Mouse (Mus musculus): ENCODE results near the gene Stfa2l1.
"Not testable (repeated sequence)": the region's sequence is repeated elsewhere in the genome, so short reads cannot be mapped to it uniquely, and the experiment has no call there.

Stfa2l1 gene

GRCm38 (mm10) chr16:36156402-36156975 lies at the start of gene Stfa2l1:
Gene Stfa2l1, plus strand, starts transcription at chr16:36156811.
- no peak for ATAC-seq (ENCODE audit: low TSS enrichment)

DNA sequence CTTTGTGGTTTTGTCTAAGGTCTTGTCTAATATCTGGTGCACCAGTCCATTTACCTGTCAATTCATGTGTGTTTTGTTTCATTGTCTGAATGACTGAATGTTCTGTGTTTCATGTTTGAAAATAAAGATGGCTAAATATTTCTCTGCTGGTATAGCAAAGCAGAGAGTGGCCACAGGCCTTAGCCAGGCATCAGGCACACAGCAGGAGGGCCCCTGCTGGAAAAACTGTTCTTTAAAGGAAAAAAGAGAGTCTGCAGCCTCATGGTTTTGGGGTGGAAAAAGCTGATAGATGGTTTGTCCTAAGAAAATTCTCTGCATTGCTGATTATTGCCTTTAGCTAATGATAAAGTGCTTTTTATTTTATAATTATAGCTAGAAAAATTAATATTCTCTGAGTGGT lies 45.1 kb upstream of the Stfa2l1 start:
- not testable (repeated sequence) for ATAC-seq (ENCODE audit: low TSS enrichment)

GRCm38 (mm10) chr16:36115751-36116150 lies 40.9 kb upstream of the Stfa2l1 start:
- ATAC-seq (ENCODE audit: low TSS enrichment), result not testable (repeated sequence)

DNA sequence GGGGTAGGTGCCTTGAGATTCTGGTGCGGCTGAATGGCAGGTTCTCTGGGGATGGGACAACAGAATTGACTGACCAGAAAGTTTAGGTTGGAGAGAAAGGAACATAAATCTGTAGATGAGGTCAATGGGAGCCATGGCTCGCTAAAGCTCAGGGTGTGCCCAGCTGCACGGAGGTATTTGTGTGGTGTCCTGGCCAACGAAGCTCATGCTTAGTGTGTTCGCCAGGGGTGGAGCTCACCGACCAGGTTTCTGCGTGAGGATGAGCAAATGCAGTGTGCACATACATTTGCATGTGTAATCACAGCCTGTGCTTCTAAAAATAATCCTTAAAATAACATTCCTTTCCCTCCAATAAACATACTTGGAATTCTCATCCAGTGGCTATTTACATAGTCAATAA lies 28.5 kb upstream of the Stfa2l1 start:
- ATAC-seq (ENCODE audit: low TSS enrichment), result no peak

- no peak for ATAC-seq (ENCODE audit: low TSS enrichment)
Measured at GRCm38 (mm10) chr16:36131141-36131540, 25.5 kb upstream of the Stfa2l1 start, which contains the start of gene Csta1. Gene Csta1, minus strand, starts transcription at chr16:36131241.

- no peak for ATAC-seq (ENCODE audit: low TSS enrichment)
Measured at GRCm38 (mm10) chr16:36138201-36138600, 18.4 kb upstream of the Stfa2l1 start.

DNA sequence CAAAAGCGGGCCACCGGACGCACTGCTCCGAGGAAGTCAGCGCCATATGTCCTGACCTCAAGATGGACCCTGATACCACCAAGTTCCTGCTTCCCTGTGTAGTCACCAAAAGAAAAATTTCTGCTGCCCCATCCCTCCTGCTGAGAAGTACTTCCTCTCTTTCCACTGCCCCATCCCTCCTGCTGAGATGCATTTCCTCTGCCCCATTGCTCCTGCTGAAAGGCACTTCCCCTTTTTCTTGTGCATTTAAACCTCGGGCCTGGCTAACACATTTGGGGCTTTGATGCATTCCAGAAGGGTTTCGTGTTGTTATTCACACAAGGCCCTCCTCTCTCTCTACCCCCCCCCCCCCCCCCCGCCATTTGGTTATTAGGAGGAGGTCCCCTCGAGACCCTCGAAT lies 11.2 kb downstream of the Stfa2l1 start:
- ATAC-seq (ENCODE audit: low TSS enrichment), result not testable (repeated sequence)

DNA sequence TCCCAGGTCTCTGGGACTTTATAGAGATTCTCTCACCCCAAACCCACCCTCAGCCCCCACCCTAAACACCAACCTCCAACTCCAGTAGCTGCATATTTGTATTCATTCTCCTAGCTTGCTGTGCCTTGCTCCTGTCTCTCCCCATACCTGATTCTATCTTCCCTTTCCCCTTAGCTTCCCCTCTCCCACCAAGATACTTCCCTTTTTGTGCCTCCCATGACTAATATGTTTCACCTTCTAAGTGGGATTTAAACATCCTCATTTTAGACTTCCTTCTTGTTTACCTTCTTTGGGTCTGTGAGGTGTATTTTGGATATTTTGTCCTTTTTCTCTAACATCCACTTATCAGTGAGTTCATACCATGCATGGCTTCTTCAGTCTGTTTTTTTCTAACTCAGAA lies 19.5 kb downstream of the Stfa2l1 start:
- no peak for ATAC-seq (ENCODE audit: low TSS enrichment)

- no peak for ATAC-seq (ENCODE audit: low TSS enrichment)
Measured at GRCm38 (mm10) chr16:36179910-36180309, 23.3 kb downstream of the Stfa2l1 start.

- ATAC-seq (ENCODE audit: low TSS enrichment), result not testable (repeated sequence)
Measured at GRCm38 (mm10) chr16:36183912-36184311, 27.3 kb downstream of the Stfa2l1 start, which contains the start of gene Gm5483. Gene Gm5483, plus strand, starts transcription at chr16:36184212.

DNA sequence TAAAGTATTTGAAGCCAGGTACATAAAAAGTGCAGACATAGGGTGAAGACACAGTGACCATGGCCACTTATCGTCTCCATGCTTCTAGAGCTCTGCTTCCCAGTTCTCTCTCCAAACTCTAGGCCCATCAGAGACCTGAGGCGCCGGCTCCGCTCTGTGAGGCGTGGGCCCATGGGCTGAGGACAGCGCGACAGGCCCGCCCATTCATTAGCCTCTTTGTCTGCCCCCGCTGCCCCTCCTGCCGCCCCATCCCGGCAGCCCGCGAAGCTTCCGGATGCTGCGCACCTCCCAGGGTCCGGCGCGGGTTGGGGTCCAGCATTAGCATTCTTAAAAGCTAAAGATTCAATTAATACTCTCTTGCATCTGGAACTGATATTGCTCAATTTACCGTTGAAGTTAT lies 42.6 kb downstream of the Stfa2l1 start:
- ATAC-seq (ENCODE audit: low TSS enrichment), result no peak

GRCm38 (mm10) chr16:36203846-36204245 lies 47.2 kb downstream of the Stfa2l1 start:
- ATAC-seq (ENCODE audit: low TSS enrichment), result no peak

GRCm38 (mm10) chr16:36205684-36206083 lies 49.1 kb downstream of the Stfa2l1 start:
- not testable (repeated sequence) for ATAC-seq (ENCODE audit: low TSS enrichment)

DNA sequence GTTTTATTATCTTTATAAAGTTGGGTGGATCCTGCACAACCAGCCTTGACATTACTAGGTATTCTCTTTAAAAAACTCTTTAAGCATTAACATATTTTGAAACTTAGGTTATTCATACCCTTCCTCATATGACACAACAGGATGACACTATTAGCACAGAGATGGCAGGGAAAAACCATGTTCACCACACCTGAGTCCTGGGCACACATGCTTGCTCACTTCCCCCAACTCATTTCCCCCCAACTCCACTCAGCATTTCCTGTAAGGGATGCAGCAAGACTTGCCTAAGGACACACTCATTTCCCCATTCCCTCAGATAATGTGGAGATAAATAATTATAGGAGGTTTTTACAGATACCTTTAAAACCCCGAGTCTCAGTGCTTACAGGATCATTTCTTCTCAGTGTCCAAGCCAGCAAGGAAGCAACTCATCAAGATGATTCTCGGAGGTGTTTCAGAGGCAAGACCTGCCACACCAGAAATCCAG lies 53.4 kb downstream of the Stfa2l1 start, which contains the start of gene Gm5416:
Gene Gm5416 (plus strand): TSS at position 437 of the 487 bp plus-strand sequence.
- no peak for ATAC-seq (ENCODE audit: low TSS enrichment)

Data from frontal cortex, adult (tissue).